11 mouse cellular contexts compared by ENCODE assay signal in genomic region chr16:47017486-47017885, GRCm38 (mm10).
"Had no signal": no experiment of that assay in that cellular context is flagged by ENCODE, and none has a peak within 500 bp of the region (broad histone marks: within the 10 kb centered on the region; RNA-seq: fewer than 3 reads in every experiment).

No protein-coding gene starts in this region.

- DNase-seq: lung, adult 18-20 months; lung, embryonic 14.5 days; lung, postnatal 10 days; lung, postnatal 4 days; right cerebral cortex, adult 18-20 months; right cerebral cortex, postnatal 25 days; right cerebral cortex, postnatal 4 days; spleen, adult 18-20 months; thymus, adult 18-20 months; thymus, postnatal 14 days; thymus, postnatal 36 days had no signal
